Mouse (Mus musculus) heart, embryonic 16.5 days (tissue): ENCODE data around the gene Slc22a23. TPM values are rescaled to one million over a fixed set of nuclear protein-coding genes. Genes with fewer than 3 reads are reported as not detected.

Source experiments
- ATAC-seq: fragments of 200-750 bp; cut with Nextera tagmentation; replicated peaks from 2 replicates; pipeline ENCODE4 v1.8.0; 2017; ENCODE audit warnings: moderate number of reproducible peaks; ENCODE audit not compliant: insufficient read depth, low FRiP score; ENCODE audit errors: extremely low read depth
- H3K27ac ChIP-seq: fragments of 300-500 bp; sonication (generic); 2 replicates; pipeline ENCODE4 v1.5.1; 2014; ENCODE audit warnings: mild to moderate bottlenecking, low read length, control low read depth, moderate library complexity
- H3K27me3 ChIP-seq: fragments of 300-500 bp; sonication (generic); 2 replicates; pipeline ENCODE4 v1.6.1; 2014; ENCODE audit warnings: low read length, mixed read lengths; ENCODE audit not compliant: control insufficient read depth, insufficient read depth
- H3K36me3 ChIP-seq: fragments of 300-500 bp; sonication (generic); 2 replicates; pipeline ENCODE4 v1.6.1; 2014; ENCODE audit not compliant: control insufficient read depth, insufficient read depth
- H3K4me1 ChIP-seq: fragments of 300-500 bp; sonication (generic); 2 replicates; pipeline ENCODE4 v1.6.1; 2014; ENCODE audit warnings: low read length, mixed read lengths; ENCODE audit not compliant: control insufficient read depth, insufficient read depth
- H3K4me2 ChIP-seq: fragments of 300-500 bp; sonication (generic); 2 replicates; pipeline ENCODE4 v1.6.1; 2014; ENCODE audit warnings: low read depth, mild to moderate bottlenecking, control low read depth, low read length
- H3K4me3 ChIP-seq: fragments of 300-500 bp; sonication (generic); 2 replicates; pipeline ENCODE4 v1.5.1; 2014; ENCODE audit warnings: mild to moderate bottlenecking, control low read depth, low read length
- H3K9ac ChIP-seq: fragments of 300-500 bp; sonication (generic); 2 replicates; pipeline ENCODE4 v1.6.1; 2014; ENCODE audit warnings: low read length, control low read depth
- H3K9me3 ChIP-seq: fragments of 300-500 bp; sonication (generic); replicated peaks from 2 replicates; pipeline ENCODE4 v1.6.1; 2016; ENCODE audit warnings: low read length; ENCODE audit not compliant: control insufficient read depth
- WGBS: fragments of 180-500 bp; shearing (Covaris S2); extraction: QIAGEN DNeasy Blood & Tissue Kit; methylation state at CpG from one replicate; pipeline ENCODE4 v1.1.7; 2014; 5-methylcytosine and 5-hydroxymethylcytosine counted together
- polyA plus RNA-seq: library from polyadenylated mRNA; unstranded; fragments of >200 nt; fragmentation: Nextera tagmentation; extraction: Ambion mirVana; gene quantifications from 2 replicates; pipeline ENCODE4 v1.2.1, GENCODE M21; 2015

Slc22a23 gene
- polyA plus RNA-seq, 1 experiment from 2014 or later: 3.3 TPM

- Histone ChIP-seq H3K27ac (no peak overlapping the region), H3K27me3 (no peaks in the 10 kb centered on the region), H3K4me1 (no peaks in the 10 kb centered on the region), H3K9me3 (no peaks in the 10 kb centered on the region), H3K4me3 (no peak overlapping the region), H3K4me2 (no peak overlapping the region), H3K36me3 (no peaks in the 10 kb centered on the region), H3K9ac (no peak overlapping the region)
- 83% methylated on average over 5 of the region's 5 CpGs for WGBS
- no peak for ATAC-seq
Observed at GRCm38 (mm10) chr13:34298674-34299073, 46.3 kb downstream of the Slc22a23 start.

GRCm38 (mm10) chr13:34298061-34298460, 46.9 kb downstream of the Slc22a23 start:
- Histone ChIP-seq H3K4me3 (no peak overlapping the region), H3K4me2 (no peak overlapping the region), H3K36me3 (no peaks in the 10 kb centered on the region), H3K27ac (no peak overlapping the region), H3K27me3 (no peaks in the 10 kb centered on the region), H3K9ac (no peak overlapping the region), H3K4me1 (no peaks in the 10 kb centered on the region), H3K9me3 (no peaks in the 10 kb centered on the region)
- no peak for ATAC-seq
- WGBS: 92% methylated on average over 6 of the region's 6 CpGs

DNA sequence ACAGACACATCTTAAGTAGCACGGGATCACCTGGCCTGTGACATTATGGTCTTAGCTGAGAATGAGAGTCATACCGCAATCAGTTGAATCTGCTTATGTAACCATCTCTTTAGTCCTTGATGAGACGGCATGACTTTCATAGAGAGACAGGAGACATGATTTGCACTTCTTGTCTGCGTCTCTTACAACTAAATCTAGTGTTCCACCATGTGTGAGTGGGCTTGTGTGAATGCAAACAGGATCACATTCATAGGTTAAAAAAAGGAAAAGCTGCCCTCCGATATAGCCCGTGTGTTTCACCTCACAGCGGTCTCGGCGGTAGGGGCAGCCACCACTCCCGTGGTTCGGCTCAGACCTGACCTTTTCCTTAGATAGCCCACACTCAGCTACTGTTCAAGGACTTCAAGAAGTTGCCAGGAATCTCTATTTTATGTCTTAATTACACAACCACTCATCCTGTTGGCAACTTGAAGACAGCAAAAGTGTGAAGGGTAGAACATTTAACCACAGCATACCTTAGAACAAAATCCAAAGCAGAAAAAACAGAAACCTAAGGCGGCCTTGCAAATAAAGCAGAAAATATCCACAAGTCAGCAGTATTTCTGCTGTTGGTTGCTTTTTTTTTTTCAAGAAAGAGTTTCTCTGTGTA, 49.1 kb downstream of the Slc22a23 start:
- Histone ChIP-seq H3K9me3 (no peaks in the 10 kb centered on the region), H3K9ac (no peak overlapping the region), H3K36me3 (no peaks in the 10 kb centered on the region), H3K4me2 (no peak overlapping the region), H3K4me1 (peaks cover 4% of the 10 kb centered on the region; the same call in 1 of the 2 replicates), H3K4me3 (no peak overlapping the region), H3K27me3 (no peaks in the 10 kb centered on the region), H3K27ac (no peak overlapping the region)
- no peak for ATAC-seq
- 85% methylated on average over 12 of the region's 12 CpGs for WGBS

GRCm38 (mm10) chr13:34294212-34294611, 50.8 kb downstream of the Slc22a23 start:
- no peak overlapping the region for H3K9ac ChIP-seq
- no peak for ATAC-seq
- no peaks in the 10 kb centered on the region for H3K36me3 ChIP-seq
- no peak overlapping the region for H3K4me2 ChIP-seq
- no peaks in the 10 kb centered on the region for H3K9me3 ChIP-seq
- H3K27ac ChIP-seq: no peak overlapping the region
- H3K4me3 ChIP-seq: no peak overlapping the region
- WGBS: 43% methylated on average over 4 of the region's 4 CpGs
- no peaks in the 10 kb centered on the region for H3K27me3 ChIP-seq
- H3K4me1 ChIP-seq: peaks cover 4% of the 10 kb centered on the region; the same call in 1 of the 2 replicates

GRCm38 (mm10) chr13:34292042-34292441, 52.9 kb downstream of the Slc22a23 start:
- ATAC-seq: no peak
- H3K27me3 ChIP-seq: no peaks in the 10 kb centered on the region
- H3K9ac ChIP-seq: no peak overlapping the region
- WGBS: 39% methylated on average over 2 of the region's 2 CpGs
- H3K36me3 ChIP-seq: no peaks in the 10 kb centered on the region
- H3K4me3 ChIP-seq: no peak overlapping the region
- H3K4me1 ChIP-seq: peaks cover 9% of the 10 kb centered on the region; the same call in 1 of the 2 replicates
- H3K4me2 ChIP-seq: no peak overlapping the region
- no peak overlapping the region for H3K27ac ChIP-seq
- H3K9me3 ChIP-seq: no peaks in the 10 kb centered on the region

DNA sequence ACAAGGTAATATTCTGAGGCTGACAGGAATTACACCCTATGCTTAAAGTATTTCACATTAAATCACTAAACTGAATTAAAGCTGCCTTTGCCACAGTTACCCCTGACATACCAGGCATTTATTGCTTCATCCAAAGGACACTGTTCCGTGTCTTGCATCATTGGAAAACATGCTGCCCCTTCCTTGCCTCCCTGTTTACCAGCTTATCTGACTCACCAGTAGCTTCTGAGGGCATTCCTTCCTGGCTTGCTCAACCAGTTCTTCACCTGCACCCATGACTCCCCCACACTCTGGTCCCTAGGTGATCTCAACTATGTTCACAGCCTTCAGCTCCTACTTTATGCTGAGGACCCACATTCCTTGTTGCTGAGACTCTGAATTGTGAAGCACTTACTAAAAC, 54.6 kb downstream of the Slc22a23 start:
- peaks cover 11% of the 10 kb centered on the region; the same call in 1 of the 2 replicates for H3K4me1 ChIP-seq
- no peak overlapping the region for H3K27ac ChIP-seq
- no peaks in the 10 kb centered on the region for H3K9me3 ChIP-seq
- no peaks in the 10 kb centered on the region for H3K27me3 ChIP-seq
- no peak overlapping the region for H3K9ac ChIP-seq
- no peak for ATAC-seq
- H3K4me2 ChIP-seq: no peak overlapping the region
- H3K36me3 ChIP-seq: no peaks in the 10 kb centered on the region
- WGBS: 72% methylated on average over 1 of the region's 1 CpGs
- H3K4me3 ChIP-seq: no peak overlapping the region

DNA sequence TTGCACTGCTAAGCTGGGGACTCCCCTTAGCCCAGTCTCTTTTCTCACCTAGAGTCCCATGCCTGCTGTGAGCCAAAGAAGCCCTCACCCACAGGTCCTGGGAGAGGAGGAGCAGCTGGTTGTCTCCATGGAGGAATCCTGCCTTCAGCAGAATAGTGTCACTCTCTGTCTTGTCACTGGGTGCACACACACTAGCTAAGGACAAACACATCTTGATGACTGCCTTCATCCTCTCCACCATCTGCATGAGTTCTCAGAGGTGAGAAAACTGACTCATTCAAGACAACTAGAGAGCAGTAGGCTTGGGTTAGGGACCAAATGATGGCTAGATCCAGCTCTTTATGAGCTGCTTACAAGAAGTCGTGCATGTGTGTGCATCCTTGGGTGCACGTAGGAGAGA, 55.4 kb downstream of the Slc22a23 start:
- no peak overlapping the region for H3K9ac ChIP-seq
- 80% methylated on average over 2 of the region's 2 CpGs for WGBS
- H3K4me1 ChIP-seq: peaks cover 11% of the 10 kb centered on the region; the same call in 1 of the 2 replicates
- ATAC-seq: no peak
- H3K4me2 ChIP-seq: no peak overlapping the region
- H3K9me3 ChIP-seq: no peaks in the 10 kb centered on the region
- no peak overlapping the region for H3K4me3 ChIP-seq
- no peaks in the 10 kb centered on the region for H3K27me3 ChIP-seq
- no peaks in the 10 kb centered on the region for H3K36me3 ChIP-seq
- H3K27ac ChIP-seq: no peak overlapping the region

- Histone ChIP-seq H3K4me3 (no peak overlapping the region), H3K9me3 (no peaks in the 10 kb centered on the region), H3K4me1 (peaks cover 11% of the 10 kb centered on the region; the same call in 1 of the 2 replicates), H3K27ac (no peak overlapping the region), H3K27me3 (no peaks in the 10 kb centered on the region), H3K9ac (no peak overlapping the region), H3K36me3 (no peaks in the 10 kb centered on the region), H3K4me2 (no peak overlapping the region)
- no peak for ATAC-seq
- WGBS: 66% methylated on average over 2 of the region's 2 CpGs
Observed at GRCm38 (mm10) chr13:34288129-34288528, 56.9 kb downstream of the Slc22a23 start.

- 38% methylated on average over 9 of the region's 9 CpGs for WGBS
- no peak for ATAC-seq
- Histone ChIP-seq H3K27me3 (no peaks in the 10 kb centered on the region), H3K4me2 (no peak overlapping the region), H3K4me1 (peaks cover 11% of the 10 kb centered on the region; the same call in 1 of the 2 replicates), H3K4me3 (no peak overlapping the region), H3K9ac (no peak overlapping the region), H3K27ac (no peak overlapping the region), H3K36me3 (no peaks in the 10 kb centered on the region), H3K9me3 (no peaks in the 10 kb centered on the region)
Observed at GRCm38 (mm10) chr13:34287601-34288083, 57.3 kb downstream of the Slc22a23 start.
